Mouse (Mus musculus): ENCODE measurements around the gene Zfp414.
"Not testable (repeated sequence)": the region's sequence is repeated elsewhere in the genome, so short reads cannot be mapped to it uniquely, and the experiment has no call there.

The Zfp414 gene

DNA sequence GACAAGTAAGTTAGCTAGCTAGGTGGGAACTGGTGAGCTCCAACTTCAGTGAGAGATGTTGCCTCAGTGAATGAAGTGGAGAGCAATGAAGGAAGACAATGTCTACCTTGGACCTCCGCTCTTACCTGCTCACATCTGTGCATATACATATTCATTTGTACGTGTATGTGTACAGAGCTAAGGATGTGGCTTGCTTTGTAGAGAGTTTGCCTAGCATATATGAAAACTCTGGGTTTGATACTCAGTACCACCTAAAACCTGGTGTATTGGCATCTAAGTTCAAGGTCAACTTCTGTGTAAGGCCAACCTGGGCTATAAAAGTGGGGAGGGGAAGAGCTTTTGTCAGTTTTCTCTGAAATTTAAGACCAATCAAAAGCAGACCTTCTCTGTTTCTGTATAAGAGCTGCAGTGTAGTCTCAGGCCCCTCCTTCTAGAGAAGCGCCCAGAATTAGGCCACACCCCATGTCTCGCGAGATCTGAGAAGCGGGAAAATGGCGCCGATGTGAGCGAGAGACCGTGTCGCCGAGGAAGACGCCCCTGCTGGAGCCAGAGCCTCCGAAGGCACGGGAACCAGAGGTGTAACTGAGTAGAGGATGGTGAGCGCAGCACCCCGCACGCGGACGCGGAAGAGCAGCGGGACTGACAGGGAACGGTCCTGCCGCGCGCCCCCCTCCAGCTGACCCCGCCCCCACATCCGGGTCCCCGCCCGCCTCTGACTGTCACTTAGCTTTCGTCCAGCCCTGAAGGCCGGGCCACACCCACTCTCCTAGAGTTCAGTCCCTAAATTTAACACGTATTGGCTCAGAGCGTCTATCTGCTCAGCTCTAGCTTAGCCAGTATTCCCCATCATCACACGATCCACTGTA lies at the start of gene Zfp414:
Gene Zfp414 (plus strand): TSS at position 470 of the 866 bp plus-strand sequence.
- in situ Hi-C loops (cut with MboI, MseI) = loop anchor here (5.0 kb wide), 1 partner anchor 53 kb away; no protein-coding TSS in a partner anchor

GRCm38 (mm10) chr17:33584061-33584460 lies 44.8 kb upstream of the Zfp414 start:
- in situ Hi-C loops (cut with MboI, MseI) = no loop called here

DNA sequence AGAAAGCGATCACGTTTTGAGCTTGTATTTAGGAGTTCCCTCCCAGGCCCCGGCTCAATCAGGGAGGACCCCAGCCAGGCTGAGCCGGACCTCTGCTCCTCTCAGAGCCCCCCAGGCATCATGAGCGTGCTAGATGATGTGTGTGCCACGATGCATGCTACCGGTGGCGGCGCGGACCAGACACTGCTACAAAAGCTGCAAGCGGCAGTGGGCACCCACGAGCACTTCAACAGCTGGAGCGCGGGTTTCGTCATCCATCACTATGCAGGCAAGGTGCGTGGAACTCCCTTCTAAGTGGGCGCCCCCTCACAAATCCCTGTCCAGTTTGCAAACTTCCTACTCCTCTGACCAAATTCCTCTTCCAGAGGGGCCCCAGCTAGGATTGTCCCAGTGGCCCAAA lies 42.9 kb upstream of the Zfp414 start:
- in situ Hi-C loops (cut with MboI, MseI) = no loop called here

DNA sequence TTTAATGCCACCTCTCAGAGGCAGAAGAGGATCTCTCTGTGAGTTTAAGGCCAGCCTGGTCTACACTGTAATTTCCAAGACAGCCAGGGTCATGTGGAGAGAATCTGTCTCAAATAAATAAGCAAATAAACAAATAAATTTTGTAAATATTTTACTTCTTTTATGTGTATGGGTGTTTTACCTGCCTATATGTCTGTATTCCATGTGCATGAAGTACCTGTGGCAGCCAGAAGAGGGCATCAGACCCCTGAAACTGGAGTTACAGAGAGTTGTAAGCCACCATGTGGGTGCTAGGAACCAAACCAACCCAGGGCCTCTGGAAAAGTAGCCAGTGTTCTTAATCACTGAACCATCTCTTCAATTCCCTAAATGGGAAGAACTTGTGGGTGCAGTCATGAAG lies 31.6 kb upstream of the Zfp414 start:
- in situ Hi-C loops (cut with MboI, MseI) = no loop called here

GRCm38 (mm10) chr17:33598506-33598905 lies 30.4 kb upstream of the Zfp414 start:
- in situ Hi-C loops (cut with MboI, MseI) = no loop called here

DNA sequence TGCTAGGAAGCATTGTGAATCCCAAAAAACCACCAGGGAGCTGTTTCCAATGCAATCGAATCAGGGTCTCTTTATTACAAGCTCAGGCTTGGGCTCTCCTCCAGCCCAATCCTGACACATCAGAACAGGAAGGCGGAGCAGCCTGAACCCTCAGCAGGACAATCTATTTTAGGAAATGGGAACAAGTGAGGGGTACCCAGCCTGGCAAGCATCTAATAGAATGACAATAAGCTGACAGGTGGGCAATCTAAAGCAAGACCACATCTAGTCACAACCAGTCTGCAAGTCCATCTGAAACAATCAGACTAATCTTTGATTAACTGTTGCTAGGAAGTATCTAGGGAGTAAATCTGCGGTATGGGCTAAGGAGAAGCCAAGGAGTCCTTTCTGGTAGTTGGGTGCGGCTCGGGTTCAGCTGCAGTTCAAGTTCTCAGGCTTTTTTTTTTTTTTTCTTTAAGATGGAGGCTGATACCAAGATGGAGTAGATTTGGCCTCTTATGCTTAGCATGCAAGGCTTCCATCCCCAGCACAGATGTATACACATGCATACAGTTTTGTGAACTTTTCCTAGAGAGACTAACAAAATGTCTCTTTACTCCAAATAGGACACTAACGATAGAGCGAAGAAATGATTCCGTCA lies 28.9 kb upstream of the Zfp414 start:
- in situ Hi-C loops (cut with MboI, MseI) = no loop called here

DNA sequence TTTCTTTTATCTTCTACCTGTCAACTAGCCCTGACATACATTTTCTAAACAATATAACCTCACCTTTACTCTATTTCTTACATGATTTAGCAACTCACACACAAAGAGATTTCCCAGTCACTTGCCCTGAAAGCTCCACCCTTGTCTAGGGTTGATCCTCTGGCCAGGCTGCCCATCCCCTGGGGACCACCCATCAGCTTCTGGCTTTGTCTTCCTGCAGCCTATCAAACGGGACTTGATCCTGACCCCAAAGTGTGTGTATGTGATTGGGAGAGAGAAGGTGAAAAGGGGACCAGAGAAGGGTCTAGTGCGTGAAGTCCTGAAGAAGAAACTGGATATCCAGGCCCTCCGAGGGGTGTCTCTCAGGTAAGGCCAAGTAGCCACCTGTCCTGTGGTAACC lies 28.1 kb upstream of the Zfp414 start:
- in situ Hi-C loops (cut with MboI, MseI) = no loop called here

GRCm38 (mm10) chr17:33601947-33602346 lies 26.9 kb upstream of the Zfp414 start:
- in situ Hi-C loops (cut with MboI, MseI) = no loop called here

DNA sequence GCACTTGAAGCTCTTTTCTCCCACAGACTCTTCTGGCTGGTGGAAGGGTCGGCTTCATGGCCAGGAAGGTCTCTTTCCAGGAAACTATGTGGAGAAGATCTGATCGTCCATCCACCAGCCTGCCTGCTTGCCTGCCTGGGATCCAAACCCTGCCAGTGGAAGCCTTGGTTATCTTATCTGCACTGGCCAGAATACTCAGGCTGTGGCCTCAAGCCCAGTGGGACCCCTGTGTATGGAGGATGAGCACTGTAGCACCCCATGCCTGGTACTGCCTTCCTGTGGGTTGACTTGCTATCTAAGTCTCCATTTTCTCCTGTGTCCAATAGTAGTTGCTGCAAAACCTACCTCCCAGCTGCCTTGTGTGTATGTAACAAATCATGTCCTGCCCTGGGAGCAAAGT lies 21.6 kb upstream of the Zfp414 start:
- in situ Hi-C loops (cut with MboI, MseI) = no loop called here

DNA sequence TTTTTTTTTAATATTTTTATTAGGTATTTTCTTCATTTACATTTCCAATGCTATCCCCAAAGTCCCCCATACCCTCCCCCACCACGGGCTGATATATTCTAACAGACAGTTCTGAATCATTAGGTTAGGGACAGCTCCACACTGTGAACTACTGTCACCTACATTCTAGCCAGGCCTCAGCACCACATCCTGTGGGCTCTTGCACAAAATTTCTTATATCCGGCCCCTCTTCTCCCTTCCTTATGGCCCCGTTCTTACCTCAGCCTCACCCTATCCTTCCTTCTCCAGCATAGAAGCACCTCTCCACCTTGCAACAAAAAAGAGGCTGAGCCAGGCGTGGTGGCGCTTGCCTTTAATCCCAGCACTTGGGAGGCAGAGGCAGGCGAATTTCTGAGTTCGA lies 18.3 kb upstream of the Zfp414 start:
- in situ Hi-C loops (cut with MboI, MseI) = no loop called here

- in situ Hi-C loops (cut with MboI, MseI) = not testable (repeated sequence)
Measured at GRCm38 (mm10) chr17:33613726-33614125, 15.2 kb upstream of the Zfp414 start.

GRCm38 (mm10) chr17:33627281-33627680 lies 1.6 kb upstream of the Zfp414 start:
- in situ Hi-C loops (cut with MboI, MseI) = loop anchor here (5.0 kb wide), 1 partner anchor 55 kb away; no protein-coding TSS in a partner anchor

- in situ Hi-C loops (cut with MboI, MseI) = loop anchor here (5.0 kb wide), 1 partner anchor 53 kb away; no protein-coding TSS in a partner anchor
Measured at GRCm38 (mm10) chr17:33629487-33630125, 716 bp downstream of the Zfp414 start.

DNA sequence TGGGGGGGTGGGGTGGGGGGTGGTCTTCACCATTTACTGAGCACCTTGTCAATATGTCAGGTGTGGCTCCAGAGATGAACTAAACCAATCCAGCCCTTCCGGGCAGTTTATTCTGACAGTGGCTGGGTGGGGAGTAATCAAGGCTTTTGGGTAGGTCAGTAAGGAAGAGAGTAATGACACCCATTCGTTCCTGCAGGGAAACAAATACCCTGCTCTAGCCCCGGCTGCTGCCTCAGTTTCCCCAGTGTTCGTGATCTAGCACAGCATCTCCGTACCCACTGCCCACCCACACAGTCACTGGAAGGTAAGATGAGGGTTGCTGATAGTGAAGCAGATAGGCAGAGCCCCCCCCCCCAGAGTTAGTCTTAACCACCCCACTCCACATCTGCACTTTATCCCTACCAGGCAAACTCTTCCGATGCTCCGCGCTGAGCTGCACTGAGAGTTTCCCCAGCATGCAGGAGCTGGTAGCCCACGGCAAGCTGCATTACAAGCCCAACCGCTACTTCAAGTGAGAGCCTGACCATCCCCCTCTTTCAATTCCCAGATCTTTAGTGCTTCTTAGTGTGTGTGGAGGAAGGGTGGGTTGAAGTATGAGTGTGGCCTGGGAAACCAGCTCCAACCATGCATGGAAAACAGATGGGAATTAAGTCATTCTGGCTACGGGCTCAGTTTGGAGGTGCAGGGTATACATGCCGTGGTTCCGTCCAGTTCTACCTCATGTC lies 1.4 kb downstream of the Zfp414 start:
- in situ Hi-C loops (cut with MboI, MseI) = no loop called here

DNA sequence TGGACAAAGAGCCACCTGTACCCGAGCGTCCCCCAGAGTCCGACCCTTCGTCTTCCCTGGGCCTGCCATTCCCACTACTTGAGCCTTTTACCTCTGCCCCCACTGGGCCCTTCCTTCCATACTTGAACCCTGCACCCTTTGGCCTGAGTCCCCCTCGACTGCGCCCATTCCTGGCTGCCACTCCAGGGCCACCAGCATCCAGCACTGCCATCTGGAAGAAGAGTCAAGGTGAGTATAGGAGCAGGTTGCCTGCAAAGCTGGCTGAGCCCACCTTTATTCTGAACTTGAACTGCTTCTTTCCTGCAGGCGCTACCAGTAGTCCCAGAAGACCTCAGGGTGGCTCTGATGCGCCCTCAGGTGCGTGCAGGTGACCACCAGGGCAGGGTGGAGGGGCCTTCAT lies 2.3 kb downstream of the Zfp414 start:
- in situ Hi-C loops (cut with MboI, MseI) = no loop called here

DNA sequence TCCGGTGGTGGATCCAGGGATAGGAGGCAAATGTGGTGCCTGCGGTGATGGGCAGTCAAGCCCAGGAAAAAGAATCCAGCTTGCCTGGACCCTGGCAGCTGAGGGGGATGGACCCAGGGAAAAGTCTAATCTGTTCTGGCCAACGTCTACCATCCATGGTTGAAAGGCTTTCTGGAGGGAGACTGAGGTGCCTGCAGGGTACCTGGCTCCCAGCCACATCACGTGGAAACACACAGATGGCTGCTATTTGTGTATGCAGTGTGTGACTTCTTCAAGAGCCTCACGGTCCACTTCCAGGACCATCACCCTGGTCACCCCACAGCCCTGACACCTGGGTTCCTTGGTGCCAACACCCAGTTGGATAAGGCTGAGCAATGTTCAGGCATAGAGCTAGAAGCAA lies 2.9 kb downstream of the Zfp414 start:
- in situ Hi-C loops (cut with MboI, MseI) = no loop called here

GRCm38 (mm10) chr17:33637038-33637437 lies 8.1 kb downstream of the Zfp414 start:
- in situ Hi-C loops (cut with MboI, MseI) = no loop called here

GRCm38 (mm10) chr17:33637516-33638276 lies 8.8 kb downstream of the Zfp414 start, which contains the start of gene Pram1:
Gene Pram1 (plus strand): TSS chr17:33638056.
- in situ Hi-C loops (cut with MboI, MseI) = no loop called here

- in situ Hi-C loops (cut with MboI, MseI) = no loop called here
Measured at GRCm38 (mm10) chr17:33639743-33640142, 10.9 kb downstream of the Zfp414 start.

GRCm38 (mm10) chr17:33644068-33644467 lies 15.2 kb downstream of the Zfp414 start:
- in situ Hi-C loops (cut with MboI, MseI) = no loop called here

DNA sequence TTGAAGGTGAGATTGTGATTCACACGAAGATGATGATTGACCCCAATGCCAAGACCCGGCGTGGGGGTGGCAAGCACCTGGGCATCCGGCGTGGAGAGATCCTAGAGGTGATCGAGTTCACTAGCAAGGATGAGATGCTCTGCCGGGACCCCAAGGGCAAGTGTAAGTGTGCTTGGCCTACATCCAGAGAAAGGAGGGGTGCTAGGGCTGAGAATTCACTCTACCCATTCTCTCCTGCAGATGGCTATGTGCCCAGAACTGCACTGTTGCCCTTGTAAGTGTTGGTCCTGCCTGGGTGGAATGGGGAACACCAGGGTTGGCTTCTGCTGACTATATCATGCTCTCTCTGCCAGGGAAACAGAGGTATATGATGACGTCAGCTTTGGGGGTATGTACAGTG lies 16.2 kb downstream of the Zfp414 start:
- in situ Hi-C loops (cut with MboI, MseI) = no loop called here
